Mouse (Mus musculus): ENCODE results near the gene Gm28308.

DNA sequence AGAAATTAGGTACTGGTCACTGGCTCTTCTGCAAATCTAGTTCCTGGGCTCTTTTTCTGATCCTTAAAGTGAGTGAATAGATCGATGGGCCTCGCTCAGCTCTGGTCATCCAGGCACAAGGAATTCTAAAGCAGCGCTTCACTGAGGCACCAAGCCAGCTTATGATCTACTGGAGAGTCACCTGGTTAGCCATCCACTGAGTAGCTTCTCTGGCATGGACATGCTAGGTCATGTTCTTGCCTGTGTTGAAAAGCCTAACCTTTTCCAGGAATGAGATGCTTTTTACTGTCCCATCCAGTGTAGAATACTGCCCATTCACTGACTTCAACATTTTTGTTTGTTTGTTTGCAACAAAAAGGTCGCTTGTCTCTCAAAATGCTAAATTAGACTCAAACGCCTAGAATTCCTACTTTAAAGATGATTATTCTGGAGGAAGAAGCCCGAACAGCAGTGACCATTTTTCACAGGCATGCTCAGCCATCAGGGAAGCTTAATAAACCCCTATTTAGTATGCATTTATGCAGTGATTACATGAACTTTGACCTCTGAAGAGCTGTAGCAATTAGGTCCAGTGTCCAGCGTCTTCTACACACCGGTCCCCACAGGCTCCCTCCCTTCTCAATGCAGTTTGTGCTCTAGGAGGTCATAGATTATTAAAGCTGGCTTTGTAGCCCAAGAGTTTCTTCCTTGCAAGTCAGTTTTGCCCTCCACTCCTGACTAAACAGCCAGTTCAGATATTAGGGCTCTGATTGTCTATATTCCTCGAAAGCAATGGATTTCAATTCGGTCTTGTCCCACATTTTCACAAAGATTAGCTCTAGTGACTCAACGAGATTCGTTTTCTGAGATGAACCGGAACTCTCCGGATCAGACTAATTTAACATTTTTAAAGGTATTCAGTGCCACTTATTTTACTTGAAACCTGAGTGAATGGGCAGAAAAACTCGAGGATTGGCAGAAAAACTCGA lies 60.6 kb downstream of the Gm28308 start:
- TF ChIP-seq CTCF (IDR thresholded peaks at IDR 0.05) = no peak
- TF ChIP-seq EP300 (IDR thresholded peaks at IDR 0.05; ENCODE audit: insufficient read depth, low read depth, low read length) = no peak
- TF ChIP-seq POLR2A (IDR thresholded peaks at IDR 0.05; ENCODE audit: insufficient read depth, low read depth, low read length) = no peak

All from heart, adult 2 months (tissue).